Mouse (Mus musculus) midbrain, embryonic 11.5 days (tissue): ENCODE measurements around the gene Uhrf1bp1l. TPM values are rescaled to one million over a fixed set of nuclear protein-coding genes. Genes with fewer than 3 reads are reported as not detected.
"Not testable (repeated sequence)": the region's sequence is repeated elsewhere in the genome, so short reads cannot be mapped to it uniquely, and the experiment has no call there.

ENCODE experiments used
- ATAC-seq: fragments of 200-750 bp; cut with Nextera tagmentation; 2 replicates; pipeline ENCODE4 v1.8.0; 2017; ENCODE audit warnings: moderate TSS enrichment, moderate library complexity; ENCODE audit not compliant: low FRiP score
- DNase-seq: peaks from one replicate; pipeline ENCODE4 v3.0.0; 2015; ENCODE audit warnings: low spot score; ENCODE audit errors: missing footprints
- H3K27ac ChIP-seq: fragments of 300-500 bp; sonication (generic); 2 replicates; pipeline ENCODE4 v1.5.1; 2014; ENCODE audit warnings: low read depth, low read length
- H3K27me3 ChIP-seq: fragments of 300-500 bp; sonication (generic); 2 replicates; pipeline ENCODE4 v1.6.1; 2014; ENCODE audit warnings: mild to moderate bottlenecking, low read length, moderate library complexity, mixed read lengths; ENCODE audit not compliant: control insufficient read depth, insufficient read depth
- H3K36me3 ChIP-seq: fragments of 300-500 bp; sonication (generic); 2 replicates; pipeline ENCODE4 v1.6.1; 2014; ENCODE audit warnings: mild to moderate bottlenecking, low read length, moderate library complexity, mixed read lengths; ENCODE audit not compliant: control insufficient read depth, insufficient read depth
- H3K4me1 ChIP-seq: fragments of 300-500 bp; sonication (generic); 2 replicates; pipeline ENCODE4 v1.6.1; 2014; ENCODE audit warnings: low read length; ENCODE audit not compliant: control insufficient read depth, insufficient read depth
- H3K4me2 ChIP-seq: fragments of 300-500 bp; sonication (generic); 2 replicates; pipeline ENCODE4 v1.6.1; 2014; ENCODE audit warnings: mild to moderate bottlenecking, moderate library complexity
- H3K4me3 ChIP-seq: fragments of 300-500 bp; sonication (generic); 2 replicates; pipeline ENCODE4 v1.5.1; 2014; ENCODE audit warnings: low read depth, low read length
- H3K9ac ChIP-seq: fragments of 300-500 bp; sonication (generic); 2 replicates; pipeline ENCODE4 v1.6.1; 2014; ENCODE audit warnings: low read length
- H3K9me3 ChIP-seq: fragments of 300-500 bp; sonication (generic); 2 replicates; pipeline ENCODE4 v1.6.1; 2016; ENCODE audit warnings: low read length; ENCODE audit not compliant: control insufficient read depth
- WGBS: fragments of 180-500 bp; shearing (Covaris S2); extraction: QIAGEN DNeasy Blood & Tissue Kit; methylation state at CpG from one replicate; pipeline ENCODE4 v1.1.7; 2014; 5-methylcytosine and 5-hydroxymethylcytosine counted together
- polyA plus RNA-seq: library from polyadenylated mRNA; unstranded; fragments of >200 nt; fragmentation: Nextera tagmentation; extraction: Ambion mirVana; gene quantifications from 2 replicates; pipeline ENCODE4 v1.2.1, GENCODE M21; 2014

Uhrf1bp1l gene
- polyA plus RNA-seq = 28.8 and 30.4 TPM in 2 replicates

- peak within 1 kb of the TSS; percentile 96 for H3K9ac ChIP-seq
- WGBS = under 1% methylated on average over 63 of the region's 85 CpGs
- H3K27me3 ChIP-seq = no peaks in the 10 kb centered on the region
These were observed at the start of gene Uhrf1bp1l for GRCm38 (mm10) chr10:89744871-89745665. Gene Uhrf1bp1l (plus strand): TSS chr10:89744991.

GRCm38 (mm10) chr10:89695194-89695911, 49.4 kb upstream of the Uhrf1bp1l start:
- Histone ChIP-seq H3K9me3 (no peaks in the 10 kb centered on the region), H3K27ac (no peak overlapping the region), H3K4me2 (no peak overlapping the region), H3K9ac (no peak overlapping the region), H3K27me3 (no peaks in the 10 kb centered on the region), H3K4me1 (no peaks in the 10 kb centered on the region), H3K36me3 (no peaks in the 10 kb centered on the region), H3K4me3 (no peak overlapping the region)
- DNase-seq = no peak
- WGBS = 84% methylated on average over 20 of the region's 20 CpGs
- ATAC-seq = no peak

More at GRCm38 (mm10) chr10:89744871-89745665, at the start of gene Uhrf1bp1l:
- DNase-seq (peak; percentile 99), ATAC-seq (peak; percentile 96)
- Histone ChIP-seq H3K4me1 (peaks cover 2% of the 10 kb centered on the region; the same call in 1 of the 2 replicates), H3K27ac (peak within 1 kb of the TSS; percentile 68), H3K4me3 (peak within 1 kb of the TSS; percentile 94), H3K4me2 (peak within 1 kb of the TSS; percentile 71), H3K9me3 (no peaks in the 10 kb centered on the region), H3K36me3 (no peaks in the 10 kb centered on the region)

DNA sequence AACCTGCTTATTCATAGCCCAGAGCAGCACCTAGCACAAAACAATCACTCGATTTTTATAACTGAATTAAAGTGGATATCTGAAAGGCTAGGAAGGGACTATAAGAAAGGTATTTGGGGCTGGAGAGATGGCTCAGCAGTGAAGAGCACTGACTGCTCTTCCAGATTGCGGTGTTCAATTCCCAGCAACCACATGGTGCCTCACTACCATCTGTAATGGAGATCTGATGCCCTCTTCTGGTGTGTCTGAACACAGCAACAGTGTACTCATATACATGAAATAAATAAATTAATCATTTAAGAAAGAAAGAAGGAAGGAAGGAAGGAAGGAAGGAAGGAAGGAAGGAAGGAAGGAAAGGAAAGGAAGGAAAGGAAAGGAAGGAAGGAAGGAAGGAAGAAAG, 48.5 kb upstream of the Uhrf1bp1l start:
- DNase-seq, H3K27me3 ChIP-seq, H3K9ac ChIP-seq, H3K9me3 ChIP-seq, H3K4me1 ChIP-seq, H3K4me3 ChIP-seq, H3K4me2 ChIP-seq, ATAC-seq, H3K27ac ChIP-seq, H3K36me3 ChIP-seq: not testable (repeated sequence)
- 66% methylated on average over 2 of the region's 2 CpGs for WGBS

- Histone ChIP-seq H3K27ac (no peak overlapping the region), H3K4me2 (no peak overlapping the region), H3K36me3 (no peaks in the 10 kb centered on the region), H3K9ac (no peak overlapping the region), H3K9me3 (no peaks in the 10 kb centered on the region), H3K4me3 (no peak overlapping the region), H3K4me1 (no peaks in the 10 kb centered on the region), H3K27me3 (no peaks in the 10 kb centered on the region)
- WGBS = 95% methylated on average over 3 of the region's 3 CpGs
- ATAC-seq (no peak), DNase-seq (no peak)
These were observed 46.8 kb upstream of the Uhrf1bp1l start for GRCm38 (mm10) chr10:89697956-89698355.

DNA sequence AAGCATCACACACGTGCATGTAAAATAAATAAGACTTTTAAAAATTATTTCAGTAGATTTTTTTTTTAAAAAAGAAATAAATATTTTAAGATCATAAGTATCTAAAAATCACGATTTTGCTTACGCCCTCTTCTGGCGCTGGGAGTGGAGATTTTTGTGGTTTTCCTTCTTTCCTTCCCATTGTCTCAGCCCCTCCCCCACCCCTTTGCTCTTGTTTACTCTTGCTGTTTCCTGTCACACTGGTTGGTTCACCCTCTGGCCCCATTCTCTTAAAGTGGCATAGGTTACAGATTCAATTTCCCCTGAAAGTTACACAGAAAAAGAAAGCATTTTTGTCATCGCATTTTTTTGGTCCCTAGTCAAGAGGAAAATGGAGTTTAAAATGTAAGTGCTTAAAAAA, 41.7 kb upstream of the Uhrf1bp1l start:
- WGBS = 51% methylated on average over 5 of the region's 5 CpGs
- H3K9ac ChIP-seq = no peak overlapping the region
- ATAC-seq (no peak), DNase-seq (no peak)
- no peak overlapping the region for H3K4me2 ChIP-seq
- H3K27me3 ChIP-seq = no peaks in the 10 kb centered on the region
- no peaks in the 10 kb centered on the region for H3K4me1 ChIP-seq
- H3K4me3 ChIP-seq = no peak overlapping the region
- H3K36me3 ChIP-seq = no peaks in the 10 kb centered on the region
- no peaks in the 10 kb centered on the region for H3K9me3 ChIP-seq
- no peak overlapping the region for H3K27ac ChIP-seq

DNA sequence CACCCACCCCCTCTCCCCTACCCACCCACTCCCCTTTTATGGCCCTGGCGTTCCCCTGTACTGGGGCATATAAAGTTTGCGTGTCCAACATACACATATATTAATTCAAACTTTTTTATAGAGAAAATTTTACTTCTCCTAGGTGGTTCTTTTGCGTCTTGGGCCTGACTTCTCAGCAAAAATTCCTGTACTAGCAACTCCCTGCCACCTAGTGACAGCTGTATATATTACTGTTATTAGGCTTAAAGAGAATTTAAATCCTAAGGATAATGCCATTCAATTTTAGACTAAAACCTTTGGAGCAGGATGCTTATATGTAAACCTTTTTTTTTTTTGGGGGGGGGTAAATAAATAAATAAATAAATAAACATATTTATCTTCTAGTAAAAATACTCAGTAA, 37.4 kb upstream of the Uhrf1bp1l start:
- no peaks in the 10 kb centered on the region for H3K36me3 ChIP-seq
- no peak overlapping the region for H3K9ac ChIP-seq
- WGBS = 85% methylated on average over 3 of the region's 3 CpGs
- no peak for DNase-seq
- H3K27me3 ChIP-seq = no peaks in the 10 kb centered on the region
- H3K9me3 ChIP-seq = no peaks in the 10 kb centered on the region
- no peak overlapping the region for H3K27ac ChIP-seq
- no peak for ATAC-seq
- peaks cover 2% of the 10 kb centered on the region; the same call in 1 of the 2 replicates for H3K4me1 ChIP-seq
- no peak overlapping the region for H3K4me3 ChIP-seq
- H3K4me2 ChIP-seq = no peak overlapping the region

DNA sequence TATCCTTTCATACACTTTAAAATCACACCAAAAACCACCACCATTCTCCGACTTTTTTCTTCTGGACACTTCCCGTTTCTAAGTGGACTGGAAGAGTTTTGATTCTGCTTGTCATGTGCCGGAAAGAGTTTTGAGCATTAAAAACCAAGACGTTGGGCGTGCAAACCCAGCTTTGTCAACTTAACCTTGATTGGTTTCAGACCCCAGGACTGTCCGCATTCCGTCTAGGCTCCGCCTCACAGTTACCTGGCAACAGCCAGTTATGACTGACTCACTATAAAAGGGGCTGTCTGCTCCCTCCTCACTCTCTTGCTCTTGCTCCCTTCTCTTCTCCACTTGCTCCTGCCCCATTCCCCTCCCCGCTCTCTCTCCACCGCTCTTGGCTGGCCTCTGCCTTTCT, 36.1 kb upstream of the Uhrf1bp1l start:
- H3K9ac ChIP-seq = no peak overlapping the region
- DNase-seq = no peak
- H3K9me3 ChIP-seq = no peaks in the 10 kb centered on the region
- peaks cover 5% of the 10 kb centered on the region for H3K36me3 ChIP-seq
- WGBS = 38% methylated on average over 10 of the region's 10 CpGs
- no peak for ATAC-seq
- H3K27ac ChIP-seq = no peak overlapping the region
- H3K4me3 ChIP-seq = no peak overlapping the region
- H3K4me1 ChIP-seq = peaks cover 2% of the 10 kb centered on the region; the same call in 1 of the 2 replicates
- H3K27me3 ChIP-seq = no peaks in the 10 kb centered on the region
- no peak overlapping the region for H3K4me2 ChIP-seq

DNA sequence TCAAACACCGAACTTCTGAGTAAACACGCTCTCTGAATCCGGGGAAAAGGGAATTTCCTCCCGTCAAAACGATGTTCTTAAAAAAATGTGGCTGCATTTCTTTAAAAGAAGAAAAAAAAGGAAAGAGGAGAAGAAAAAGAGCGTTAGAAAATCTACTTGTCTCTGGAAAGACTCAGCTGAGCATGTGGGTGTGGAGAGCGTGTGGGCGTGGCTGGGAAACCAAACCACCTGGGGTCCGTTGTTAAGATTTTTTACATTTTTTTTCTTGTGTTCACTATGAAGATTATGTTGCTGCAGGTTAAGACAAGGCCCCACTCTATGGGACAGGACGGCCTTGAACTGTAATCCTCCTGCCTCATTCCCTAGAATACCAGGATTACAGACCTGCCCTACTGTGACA, 29.9 kb upstream of the Uhrf1bp1l start:
- H3K27ac ChIP-seq = no peak overlapping the region
- H3K36me3 ChIP-seq = peaks cover 9% of the 10 kb centered on the region
- H3K9me3 ChIP-seq = no peaks in the 10 kb centered on the region
- no peak overlapping the region for H3K9ac ChIP-seq
- ATAC-seq (no peak), DNase-seq (no peak)
- no peaks in the 10 kb centered on the region for H3K4me1 ChIP-seq
- H3K4me2 ChIP-seq = no peak overlapping the region
- WGBS = 94% methylated on average over 10 of the region's 10 CpGs
- no peak overlapping the region for H3K4me3 ChIP-seq
- no peaks in the 10 kb centered on the region for H3K27me3 ChIP-seq

GRCm38 (mm10) chr10:89720252-89720651, 24.5 kb upstream of the Uhrf1bp1l start:
- no peaks in the 10 kb centered on the region for H3K27me3 ChIP-seq
- no peak for ATAC-seq
- no peaks in the 10 kb centered on the region for H3K9me3 ChIP-seq
- no peak overlapping the region for H3K4me3 ChIP-seq
- no peak overlapping the region for H3K27ac ChIP-seq
- no peak overlapping the region for H3K4me2 ChIP-seq
- H3K9ac ChIP-seq = no peak overlapping the region
- H3K36me3 ChIP-seq = peaks cover 7% of the 10 kb centered on the region
- DNase-seq = no peak
- no peaks in the 10 kb centered on the region for H3K4me1 ChIP-seq
